Mouse (Mus musculus) heart, adult 11 months (tissue): ENCODE data around the gene Ankrd50.
A peak's percentile ranks its signal among the peaks of the same experiment; 100 is the strongest.

Experiments used
- DNase-seq: peaks from one replicate; pipeline ENCODE4 v3.0.0; 2022

Gene Ankrd50

GRCm38 (mm10) chr3:38484191-38485106 lies at the start of gene Ankrd50:
Gene Ankrd50 (minus strand): TSS chr3:38484844.
- DNase-seq: peak; percentile 100

DNA sequence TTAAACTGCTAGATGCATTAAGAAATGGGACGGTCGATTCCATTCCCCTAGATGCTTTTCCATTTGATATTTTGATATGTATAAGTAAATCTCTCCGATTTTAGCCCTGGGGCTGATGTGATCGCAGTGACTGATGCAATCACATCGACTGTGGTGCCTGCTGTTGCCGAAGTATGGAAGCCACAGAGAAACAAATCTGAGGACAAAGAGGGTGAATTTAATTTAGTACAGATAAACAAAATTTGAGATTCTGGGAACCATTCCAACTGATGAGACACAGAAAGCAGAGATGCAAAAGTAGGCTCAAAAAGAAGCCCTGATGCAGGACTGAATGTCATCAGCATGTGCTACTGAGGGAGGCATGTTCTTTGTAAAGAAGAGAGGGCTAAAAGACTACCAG lies 49.6 kb upstream of the Ankrd50 start:
- DNase-seq: peak; percentile 33

- peak; percentile 45 for DNase-seq
Observed at GRCm38 (mm10) chr3:38520426-38520825, 35.8 kb upstream of the Ankrd50 start.

DNA sequence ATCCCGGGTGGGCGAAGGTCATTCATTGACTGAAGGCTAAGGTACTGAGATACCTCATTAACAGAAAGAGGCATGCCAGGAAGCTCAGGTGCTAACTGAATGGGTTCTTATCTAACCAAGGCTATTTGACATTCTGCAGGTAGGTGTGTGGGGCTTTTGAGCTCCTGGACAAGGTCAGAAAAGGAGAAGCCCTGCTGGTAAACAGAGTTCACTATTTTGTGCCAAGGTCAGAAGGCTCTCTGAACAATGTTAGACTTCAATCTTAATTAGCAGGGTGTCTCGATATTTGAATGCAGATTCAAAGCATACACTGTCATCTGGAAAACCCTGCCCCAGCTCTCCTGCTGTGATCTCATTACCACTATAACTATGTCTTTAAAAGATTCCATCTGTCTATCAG lies 35.3 kb upstream of the Ankrd50 start:
- DNase-seq: peak; percentile 17

DNA sequence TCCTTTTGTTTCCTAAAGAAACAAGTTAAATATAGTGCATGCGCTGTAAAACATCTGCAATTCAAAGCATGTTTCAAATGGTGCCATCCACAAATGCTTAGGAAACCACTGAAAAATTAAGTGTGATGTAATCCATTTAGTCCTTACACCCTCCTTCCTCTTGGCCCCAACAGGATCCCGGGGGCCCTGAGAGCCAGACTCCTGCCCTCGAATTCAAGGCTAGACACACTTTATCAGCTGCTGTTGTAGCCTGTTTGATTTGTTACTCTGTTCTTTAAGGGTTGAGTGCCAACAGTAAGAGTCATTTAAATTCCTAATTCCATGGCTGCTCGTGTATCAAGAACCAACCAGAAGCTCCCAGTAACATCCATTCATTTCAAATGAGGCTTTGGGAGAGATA lies 19.0 kb upstream of the Ankrd50 start:
- peak; percentile 60 for DNase-seq

- DNase-seq: peak; percentile 56
Observed at GRCm38 (mm10) chr3:38502156-38502555, 17.5 kb upstream of the Ankrd50 start.

GRCm38 (mm10) chr3:38501739-38502138 lies 17.1 kb upstream of the Ankrd50 start:
- DNase-seq: peak; percentile 40

GRCm38 (mm10) chr3:38501316-38501715 lies 16.7 kb upstream of the Ankrd50 start:
- peak; percentile 66 for DNase-seq

DNA sequence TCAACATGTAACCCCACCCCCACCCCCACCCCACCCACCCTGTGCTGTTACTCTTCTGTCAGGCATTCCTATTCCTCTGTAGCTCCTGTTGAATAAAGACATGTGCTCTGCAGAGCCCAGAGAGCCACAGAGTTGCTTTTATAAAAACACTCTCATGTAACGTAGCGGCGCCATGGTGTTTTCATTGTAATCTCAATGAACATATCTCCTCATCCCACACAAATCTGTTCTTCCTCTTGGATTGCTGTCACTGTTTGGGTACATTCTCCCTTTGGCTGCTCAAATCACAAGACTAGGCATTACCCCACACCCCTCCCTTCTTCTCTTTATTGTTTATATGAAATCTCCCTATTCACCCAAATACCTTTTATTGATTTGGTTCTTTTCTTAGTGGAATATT lies 13.9 kb upstream of the Ankrd50 start:
- DNase-seq: no peak

GRCm38 (mm10) chr3:38496795-38497385 lies 12.2 kb upstream of the Ankrd50 start:
- no peak for DNase-seq

- peak; percentile 85 for DNase-seq
Observed at GRCm38 (mm10) chr3:38491702-38492101, 7.1 kb upstream of the Ankrd50 start.

DNA sequence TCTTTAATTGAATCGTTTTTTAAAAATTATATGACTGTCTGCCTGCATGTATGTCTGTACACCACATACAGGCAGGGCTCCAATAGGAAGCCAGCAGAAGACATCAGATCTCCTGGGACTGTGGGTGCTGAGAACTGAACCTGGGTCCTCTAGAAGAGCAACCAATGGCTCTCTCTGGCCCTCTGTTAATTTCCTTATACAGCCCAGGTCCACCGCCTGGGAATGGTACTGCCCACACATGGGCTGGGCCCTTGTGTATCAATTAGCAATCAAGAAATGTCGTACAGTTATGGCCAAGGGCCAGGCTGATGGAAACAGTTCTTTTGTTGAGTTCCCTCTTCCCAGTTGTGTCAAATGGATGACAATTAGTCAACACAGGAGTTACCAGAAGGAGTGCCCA lies 6.6 kb upstream of the Ankrd50 start:
- peak; percentile 71 for DNase-seq

DNA sequence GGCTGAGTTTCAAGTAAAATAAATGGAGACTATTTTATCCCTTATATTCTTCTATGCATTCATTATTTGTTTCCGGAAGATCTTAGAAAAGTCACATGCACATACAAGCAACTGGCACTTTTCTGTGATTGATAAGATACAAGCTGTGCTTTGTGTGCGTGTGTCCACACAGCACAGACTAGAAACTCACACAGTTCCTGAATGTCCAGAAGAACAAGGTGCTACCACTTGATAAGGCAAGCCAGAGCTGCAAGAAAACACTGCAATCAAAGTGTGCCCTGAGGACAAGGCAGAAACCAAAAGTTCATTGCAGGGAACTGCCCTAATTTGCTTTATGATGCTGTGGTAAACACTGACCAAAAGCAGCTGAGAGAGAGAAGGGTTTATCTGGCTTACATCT lies 6.1 kb upstream of the Ankrd50 start:
- DNase-seq: peak; percentile 37

- DNase-seq: no peak
Observed at GRCm38 (mm10) chr3:38485107-38485545, 482 bp upstream of the Ankrd50 start.

GRCm38 (mm10) chr3:38483551-38483950 lies 1.1 kb downstream of the Ankrd50 start:
- peak; percentile 89 for DNase-seq

- DNase-seq: peak; percentile 93
Observed at GRCm38 (mm10) chr3:38482749-38483148, 1.9 kb downstream of the Ankrd50 start.

- DNase-seq: no peak
Observed at GRCm38 (mm10) chr3:38481106-38481505, 3.5 kb downstream of the Ankrd50 start.

DNA sequence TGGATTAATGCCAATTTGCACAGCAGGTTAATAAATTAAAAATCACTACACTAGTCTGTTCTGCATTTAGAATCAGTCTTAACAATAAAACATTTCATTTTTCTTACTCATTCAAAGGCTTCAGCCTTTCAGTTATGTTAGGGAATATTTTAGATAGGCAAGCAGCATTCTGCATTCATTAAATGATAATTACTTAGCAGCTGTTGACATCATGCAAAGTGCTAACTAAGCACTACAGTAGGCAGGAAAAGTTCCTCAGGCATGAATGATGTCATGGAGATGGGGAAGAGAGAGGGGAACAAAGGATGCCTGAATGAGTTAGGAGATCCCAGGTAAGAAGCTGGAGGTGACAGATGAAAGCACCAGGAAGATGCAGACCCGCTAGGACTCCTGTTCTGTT lies 6.7 kb downstream of the Ankrd50 start:
- DNase-seq: peak; percentile 29

- peak; percentile 71 for DNase-seq
Observed at GRCm38 (mm10) chr3:38475587-38475986, 9.1 kb downstream of the Ankrd50 start.

DNA sequence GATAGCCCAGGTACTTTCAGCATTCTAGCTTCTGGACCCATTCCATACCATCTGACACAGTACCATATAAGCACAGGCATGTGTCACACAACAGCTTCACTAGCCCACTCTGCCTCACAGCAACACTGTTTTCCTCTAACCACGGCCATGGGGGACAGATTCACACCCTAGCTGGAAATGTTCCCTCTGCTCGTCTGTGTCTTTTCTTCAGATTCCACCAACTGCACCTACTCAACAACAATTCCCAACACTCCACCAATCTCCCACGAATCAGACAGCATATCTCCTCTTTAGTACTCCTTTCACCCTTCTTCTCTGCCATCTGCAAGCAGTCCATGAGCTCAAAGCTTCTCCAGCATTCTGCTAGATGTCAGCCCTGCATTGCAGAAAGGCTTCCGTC lies 11.5 kb downstream of the Ankrd50 start:
- DNase-seq: peak; percentile 61

GRCm38 (mm10) chr3:38471516-38471915 lies 13.1 kb downstream of the Ankrd50 start:
- no peak for DNase-seq

- DNase-seq: no peak
Observed at GRCm38 (mm10) chr3:38468131-38468530, 16.5 kb downstream of the Ankrd50 start.

DNA sequence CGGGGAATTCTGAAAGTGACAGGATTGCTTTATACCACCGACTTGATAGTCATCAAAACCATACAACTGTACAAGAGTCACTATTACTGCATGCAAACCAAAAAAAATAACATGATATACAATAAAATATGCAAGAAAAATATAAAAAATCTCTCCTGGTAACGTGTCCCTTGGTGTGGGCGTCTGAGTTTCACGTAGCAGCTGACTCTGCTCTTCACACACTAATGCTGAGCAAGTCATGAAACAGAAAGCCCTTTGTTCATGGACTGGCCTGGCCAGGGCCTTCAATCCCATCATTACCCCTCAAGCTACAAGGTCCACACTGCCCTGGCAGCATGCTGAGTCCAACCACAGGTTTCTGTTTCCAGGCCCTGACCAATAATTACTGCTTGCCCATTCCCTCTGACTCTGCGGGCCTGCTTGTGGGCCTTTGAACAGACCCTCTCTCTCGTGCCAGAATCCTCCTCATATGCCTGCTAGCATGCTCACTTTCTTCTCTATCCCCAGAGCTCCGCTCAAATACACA lies 17.7 kb downstream of the Ankrd50 start:
- DNase-seq: no peak

DNA sequence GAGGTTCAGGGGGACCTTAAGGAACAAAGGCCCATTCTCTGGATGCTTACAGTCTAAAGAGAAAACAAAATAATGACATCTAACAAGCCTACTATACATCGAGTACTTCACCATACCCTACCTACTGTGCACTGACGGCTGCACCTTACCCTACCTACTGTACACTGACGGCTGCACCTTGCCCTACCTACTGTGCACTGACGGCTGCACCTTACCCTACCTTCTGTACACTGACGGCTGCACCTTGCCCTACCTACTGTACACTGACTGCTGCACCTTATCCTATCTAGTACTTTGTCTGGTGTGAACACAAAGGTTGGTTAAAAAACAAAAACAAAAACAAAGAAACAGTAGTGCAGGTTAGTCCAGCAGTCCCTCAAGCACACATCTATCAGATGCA lies 18.5 kb downstream of the Ankrd50 start:
- DNase-seq: no peak
